Mouse (Mus musculus) granulocyte monocyte progenitor cell, adult 5-6 weeks (primary cell): Measurements from ENCODE around the gene Btbd35f24. TPM values are rescaled to one million over a fixed set of nuclear protein-coding genes. Genes with fewer than 3 reads are reported as not detected.
"Not testable (repeated sequence)": the region's sequence is repeated elsewhere in the genome, so short reads cannot be mapped to it uniquely, and the experiment has no call there.

ENCODE experiments used
- ATAC-seq: replicated peaks from 2 replicates; pipeline ENCODE4 v1.8.0; 2016; ENCODE audit warnings: mild to moderate bottlenecking, moderate TSS enrichment, inconsistent platforms; ENCODE audit not compliant: poor library complexity, severe bottlenecking
- total RNA-seq, 2 experiments: library from RNA; stranded (forward) in 1 of 2; stranded (reverse) in 1 of 2; fragments of 200-712, 200-1000 nt in 1 of 2; fragments of >200 nt in 1 of 2; fragmentation: Nextera tagmentation in 1 of 2; gene quantifications; 2 replicates each; pipeline ENCODE4 v1.2.3; 2014 to 2017

The Btbd35f24 gene
- not detected in 2 replicates for total RNA-seq (2014; fragmentation: Nextera tagmentation)
- not detected in 2 replicates for total RNA-seq (2017)

GRCm38 (mm10) chrX:3195727-3196126 is at the start of gene Btbd35f24:
Gene Btbd35f24 (minus strand): TSS chrX:3195827.
- ATAC-seq: not testable (repeated sequence)

Other genes starting within 250 kb of the Btbd35f24 start
- not detected in 2 replicates for gene Btbd35f23, start 119.0 kb downstream of the Btbd35f24 start, total RNA-seq (2014; fragmentation: Nextera tagmentation)
- gene Btbd35f23, start 119.0 kb downstream of the Btbd35f24 start, total RNA-seq (2017): not detected in 2 replicates
- not detected in 2 replicates for gene Btbd35f11, start 247.9 kb upstream of the Btbd35f24 start, total RNA-seq (2014; fragmentation: Nextera tagmentation)
- gene Btbd35f11, start 247.9 kb upstream of the Btbd35f24 start, total RNA-seq (2017): not detected in 2 replicates